Mouse (Mus musculus): ENCODE data around the gene Gm20479.

DNA sequence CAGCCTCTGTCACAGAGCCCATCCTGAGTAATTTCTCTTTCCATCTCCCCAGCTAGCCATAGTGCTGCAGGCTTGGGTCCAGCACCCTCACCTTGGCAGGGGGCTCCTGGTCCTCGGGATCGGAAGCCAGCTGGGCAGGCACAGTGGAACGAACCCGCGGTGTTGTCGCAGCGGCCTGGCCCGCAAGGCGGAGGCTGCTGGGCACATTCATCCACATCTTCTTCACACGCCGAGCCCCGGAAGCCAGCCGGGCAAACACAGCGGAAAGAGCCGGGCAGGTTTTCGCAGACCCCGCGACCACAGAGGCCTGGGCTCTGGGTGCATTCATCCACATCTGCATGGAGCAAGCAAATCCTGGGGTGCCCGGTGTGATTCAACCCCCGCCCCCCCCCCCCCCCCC lies 32.3 kb downstream of the Gm20479 start:
- no peak for TF ChIP-seq POLR2AphosphoS2 (IDR thresholded peaks at IDR 0.05; ENCODE audit: low read depth, low read length)
- no peak for TF ChIP-seq CTCF (conservative IDR thresholded peaks at IDR 0.05 in 1 of 2, IDR thresholded peaks at IDR 0.05 in 1 of 2; ENCODE audit: low read depth in 2 of 2, low read length in 2 of 2)
- no peak for TF ChIP-seq MAZ (IDR thresholded peaks at IDR 0.05; ENCODE audit: low read depth, low read length)
- no peak for TF ChIP-seq UBTF (IDR thresholded peaks at IDR 0.05; ENCODE audit: low read depth, low read length)
